Mouse (Mus musculus): Measurements from ENCODE around the gene Mon1a.

DNA sequence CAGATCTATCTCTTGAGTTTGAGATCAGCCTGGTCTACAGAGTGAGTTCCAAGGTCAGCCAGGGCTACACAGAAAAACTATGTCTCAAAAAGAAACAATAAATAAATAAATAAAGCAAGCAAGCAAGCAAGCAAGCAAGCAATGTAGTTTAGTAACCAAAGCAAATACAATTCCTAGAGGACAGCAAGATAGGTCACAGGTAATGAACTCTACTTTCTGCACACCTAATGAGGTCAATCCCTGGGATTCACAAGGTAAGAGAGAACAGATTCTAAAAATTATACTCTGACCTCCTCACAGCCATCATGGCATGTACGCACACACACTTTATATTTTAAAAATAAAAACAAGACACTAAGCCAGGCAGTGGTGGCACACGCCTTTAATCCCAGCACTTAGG is 21.9 kb upstream of the Mon1a start:
- TF ChIP-seq CTCF (IDR thresholded peaks at IDR 0.05; ENCODE audit: low read depth) (no peak), EP300 (IDR thresholded peaks at IDR 0.05; ENCODE audit: low read depth) (no peak)

All from liver, postnatal 0 days (tissue).